Mouse (Mus musculus): ENCODE results near the gene AL607142.1. TPM values are rescaled to one million over a fixed set of nuclear protein-coding genes. Genes with fewer than 3 reads are reported as not detected.
A peak's percentile ranks its signal among the peaks of the same experiment; 100 is the strongest.

AL607142.1 gene
- polyA plus RNA-seq, 1 experiment from 2014 or later, result not detected

DNA sequence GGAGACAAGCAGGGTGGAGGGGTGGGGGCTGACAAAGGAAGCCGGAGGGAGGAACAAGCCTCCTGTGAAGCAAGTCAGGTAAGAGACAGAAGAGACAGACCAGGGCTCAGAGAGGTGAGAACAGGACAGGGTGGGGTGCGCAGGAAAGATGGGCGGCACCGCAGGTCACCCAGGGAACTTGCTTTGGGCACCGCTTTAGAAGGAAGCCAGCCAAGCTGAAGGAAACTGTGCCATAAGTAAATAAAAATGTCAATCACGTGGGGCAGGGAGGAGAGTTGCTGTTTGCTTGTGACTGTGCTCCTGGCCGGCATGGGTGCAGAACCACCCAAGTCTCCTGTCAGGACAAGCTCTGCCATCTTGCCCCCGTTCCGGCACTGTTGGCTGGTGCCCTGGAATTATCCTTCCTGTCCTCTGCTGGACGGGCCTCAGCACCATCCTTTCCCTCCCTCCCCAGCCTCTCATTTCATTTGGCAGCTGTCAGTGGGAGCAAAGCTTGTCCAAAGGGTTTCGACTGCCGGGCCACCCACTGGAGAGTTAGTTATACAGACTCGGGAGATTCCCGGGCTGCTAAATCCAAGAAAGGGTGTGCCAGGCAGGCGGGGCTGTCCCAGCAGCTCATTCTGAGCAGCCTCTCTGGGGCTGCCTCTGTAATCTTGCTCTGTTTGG lies 7.2 kb downstream of the AL607142.1 start:
- peak; percentile 73; the same call in 1 of the 2 replicates for ATAC-seq (ENCODE audit: insufficient read depth, low FRiP score)
- H3K9me3 ChIP-seq (replicated peaks; ENCODE audit: control insufficient read depth, low read length), result no peaks in the 10 kb centered on the region
- peak overlapping the region; percentile 61 for H3K27ac ChIP-seq (ENCODE audit: low read length)
- H3K27me3 ChIP-seq (ENCODE audit: control insufficient read depth, insufficient read depth, low read length), result no peaks in the 10 kb centered on the region; the same call in 1 of the 2 replicates
- H3K36me3 ChIP-seq (ENCODE audit: control insufficient read depth, insufficient read depth, low read length), result no peaks in the 10 kb centered on the region
- H3K4me2 ChIP-seq (ENCODE audit: low read depth, low read length), result peak overlapping the region; percentile 7
- WGBS, result 41% methylated on average over 15 of the region's 15 CpGs
- peaks cover 15% of the 10 kb centered on the region; the same call in 1 of the 2 replicates for H3K4me1 ChIP-seq (ENCODE audit: control insufficient read depth, insufficient read depth, low read length)
- no peak overlapping the region for H3K9ac ChIP-seq (ENCODE audit: low read length)
- no peak overlapping the region for H3K4me3 ChIP-seq (replicated peaks; ENCODE audit: low read length)

DNA sequence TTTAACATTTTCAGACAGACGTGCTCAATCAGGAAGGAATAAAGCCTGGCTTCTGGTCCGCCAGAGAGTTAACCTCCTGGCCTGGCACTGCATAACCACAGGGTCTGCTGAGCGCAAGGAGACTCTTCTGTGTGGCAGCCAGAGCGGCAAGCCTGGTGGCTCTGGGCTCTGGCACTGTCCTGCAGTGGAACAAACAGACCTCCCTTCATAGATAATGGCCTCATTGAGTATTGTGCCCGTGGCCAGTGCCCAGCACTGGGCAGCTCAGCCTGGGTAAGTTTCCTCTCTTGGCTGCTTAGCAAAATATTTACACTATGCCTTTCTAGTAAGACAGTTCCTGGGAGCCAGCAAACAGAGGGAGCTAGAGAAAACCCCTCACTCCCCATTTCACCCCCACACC lies 9.3 kb downstream of the AL607142.1 start:
- H3K4me3 ChIP-seq (replicated peaks; ENCODE audit: low read length), result no peak overlapping the region
- no peaks in the 10 kb centered on the region for H3K9me3 ChIP-seq (replicated peaks; ENCODE audit: control insufficient read depth, low read length)
- H3K36me3 ChIP-seq (ENCODE audit: control insufficient read depth, insufficient read depth, low read length), result no peaks in the 10 kb centered on the region
- H3K4me1 ChIP-seq (ENCODE audit: control insufficient read depth, insufficient read depth, low read length), result peaks cover 11% of the 10 kb centered on the region; the same call in 1 of the 2 replicates
- H3K27me3 ChIP-seq (ENCODE audit: control insufficient read depth, insufficient read depth, low read length), result no peaks in the 10 kb centered on the region; the same call in 1 of the 2 replicates
- H3K9ac ChIP-seq (ENCODE audit: low read length), result no peak overlapping the region
- no peak overlapping the region for H3K27ac ChIP-seq (ENCODE audit: low read length)
- 62% methylated on average over 5 of the region's 5 CpGs for WGBS
- H3K4me2 ChIP-seq (ENCODE audit: low read depth, low read length), result no peak overlapping the region
- ATAC-seq (ENCODE audit: insufficient read depth, low FRiP score), result no peak

DNA sequence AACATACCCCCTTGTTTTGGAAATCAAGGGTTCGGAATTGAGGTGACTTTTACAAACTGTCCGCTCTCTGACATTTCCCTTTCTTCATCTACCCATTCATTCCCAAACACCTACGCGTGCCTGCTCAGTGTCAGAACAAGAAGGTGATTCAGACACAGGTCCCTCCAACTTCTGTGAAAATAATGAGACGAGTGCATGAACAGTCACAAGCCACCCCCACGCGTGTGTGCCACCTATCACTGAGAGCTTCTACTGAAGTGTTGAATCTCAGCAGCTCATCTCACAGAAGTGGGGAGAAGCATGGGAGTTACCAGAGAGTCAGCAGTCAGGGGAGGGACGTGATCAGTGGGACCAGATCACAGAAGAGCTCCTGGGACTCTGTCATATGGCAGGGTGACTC lies 12.5 kb downstream of the AL607142.1 start:
- 83% methylated on average over 8 of the region's 8 CpGs for WGBS
- Histone ChIP-seq H3K27me3 (ENCODE audit: control insufficient read depth, insufficient read depth, low read length) (no peaks in the 10 kb centered on the region), H3K4me3 (replicated peaks; ENCODE audit: low read length) (no peak overlapping the region), H3K9me3 (replicated peaks; ENCODE audit: control insufficient read depth, low read length) (no peaks in the 10 kb centered on the region), H3K27ac (ENCODE audit: low read length) (no peak overlapping the region), H3K4me2 (ENCODE audit: low read depth, low read length) (no peak overlapping the region), H3K36me3 (ENCODE audit: control insufficient read depth, insufficient read depth, low read length) (no peaks in the 10 kb centered on the region), H3K4me1 (ENCODE audit: control insufficient read depth, insufficient read depth, low read length) (peaks cover 11% of the 10 kb centered on the region; the same call in 1 of the 2 replicates), H3K9ac (ENCODE audit: low read length) (no peak overlapping the region)
- no peak for ATAC-seq (ENCODE audit: insufficient read depth, low FRiP score)

DNA sequence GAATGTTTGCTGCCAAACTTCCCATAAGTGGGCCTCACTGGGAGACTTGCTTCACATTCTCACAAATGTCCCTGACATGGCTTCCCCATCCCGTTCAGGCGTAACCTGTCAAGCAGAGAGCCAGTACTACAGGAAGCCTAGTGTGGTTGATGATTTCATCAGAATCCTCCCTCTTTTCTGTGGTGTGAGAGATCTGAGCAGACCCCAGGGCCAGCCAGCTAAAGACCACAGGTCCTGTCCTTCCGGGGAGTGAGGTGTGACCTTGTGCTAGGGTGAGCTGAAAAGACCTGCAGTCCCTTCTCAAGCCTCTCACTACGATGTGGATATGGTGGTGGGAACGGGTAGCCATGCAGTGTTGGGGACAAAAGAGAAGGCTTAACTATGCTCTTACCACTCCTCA lies 17.7 kb downstream of the AL607142.1 start:
- 85% methylated on average over 5 of the region's 5 CpGs for WGBS
- H3K4me2 ChIP-seq (ENCODE audit: low read depth, low read length), result no peak overlapping the region
- ATAC-seq (ENCODE audit: insufficient read depth, low FRiP score), result no peak

DNA sequence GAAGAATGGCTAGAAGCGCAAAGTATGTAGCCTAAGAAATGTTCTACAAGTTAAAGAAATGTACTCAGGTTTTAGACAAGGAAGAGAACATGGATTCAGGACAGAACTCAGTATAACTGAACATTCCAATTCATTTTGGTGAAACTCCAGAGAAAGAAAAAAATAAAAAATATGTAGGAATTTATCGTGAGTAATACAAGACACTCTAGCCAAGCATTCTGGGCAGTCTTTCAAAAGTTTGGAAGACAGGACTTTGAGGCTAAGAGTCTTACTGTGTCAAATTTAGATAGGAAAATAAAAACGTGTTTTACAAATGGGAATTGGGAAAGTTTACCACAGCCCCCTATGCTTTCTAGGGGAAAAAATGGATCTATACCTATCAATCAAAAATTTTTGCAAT lies 18.9 kb downstream of the AL607142.1 start:
- Histone ChIP-seq H3K36me3 (ENCODE audit: control insufficient read depth, insufficient read depth, low read length) (no peaks in the 10 kb centered on the region), H3K27me3 (ENCODE audit: control insufficient read depth, insufficient read depth, low read length) (no peaks in the 10 kb centered on the region), H3K27ac (ENCODE audit: low read length) (no peak overlapping the region), H3K9me3 (replicated peaks; ENCODE audit: control insufficient read depth, low read length) (no peaks in the 10 kb centered on the region), H3K9ac (ENCODE audit: low read length) (no peak overlapping the region), H3K4me2 (ENCODE audit: low read depth, low read length) (no peak overlapping the region), H3K4me1 (ENCODE audit: control insufficient read depth, insufficient read depth, low read length) (no peaks in the 10 kb centered on the region), H3K4me3 (replicated peaks; ENCODE audit: low read length) (no peak overlapping the region)
- WGBS, result 67% methylated on average over 3 of the region's 3 CpGs
- ATAC-seq (ENCODE audit: insufficient read depth, low FRiP score), result no peak

More for the DNA sequence above, 17.7 kb downstream of the AL607142.1 start:
- Histone ChIP-seq H3K4me1 (ENCODE audit: control insufficient read depth, insufficient read depth, low read length) (no peaks in the 10 kb centered on the region), H3K9me3 (replicated peaks; ENCODE audit: control insufficient read depth, low read length) (no peaks in the 10 kb centered on the region), H3K27me3 (ENCODE audit: control insufficient read depth, insufficient read depth, low read length) (no peaks in the 10 kb centered on the region), H3K4me3 (replicated peaks; ENCODE audit: low read length) (no peak overlapping the region), H3K36me3 (ENCODE audit: control insufficient read depth, insufficient read depth, low read length) (no peaks in the 10 kb centered on the region), H3K27ac (ENCODE audit: low read length) (no peak overlapping the region), H3K9ac (ENCODE audit: low read length) (no peak overlapping the region)

DNA sequence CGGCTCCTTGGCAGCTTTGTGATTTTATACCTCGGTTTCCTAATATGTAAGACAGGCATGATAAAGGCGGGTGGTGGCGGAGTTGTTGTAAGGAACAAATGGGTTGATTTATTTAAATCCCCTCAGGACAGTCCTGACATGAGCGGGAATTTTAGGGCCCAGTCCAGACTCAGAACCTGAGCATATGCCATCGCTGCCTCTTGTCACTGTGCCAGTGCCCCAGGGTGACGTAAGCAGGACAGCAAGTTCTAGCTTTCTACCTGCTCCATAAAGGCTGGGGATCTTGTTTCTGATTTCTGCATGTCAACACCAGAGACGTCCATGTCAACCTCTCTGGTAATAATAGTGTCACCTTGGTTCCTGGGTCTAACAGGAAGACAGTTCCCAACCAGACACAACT lies 24.7 kb downstream of the AL607142.1 start:
- H3K27ac ChIP-seq (ENCODE audit: low read length), result no peak overlapping the region
- H3K9me3 ChIP-seq (replicated peaks; ENCODE audit: control insufficient read depth, low read length), result no peaks in the 10 kb centered on the region
- 85% methylated on average over 8 of the region's 8 CpGs for WGBS
- no peak overlapping the region for H3K4me2 ChIP-seq (ENCODE audit: low read depth, low read length)
- H3K27me3 ChIP-seq (ENCODE audit: control insufficient read depth, insufficient read depth, low read length), result no peaks in the 10 kb centered on the region
- no peak overlapping the region for H3K4me3 ChIP-seq (replicated peaks; ENCODE audit: low read length)
- ATAC-seq (ENCODE audit: insufficient read depth, low FRiP score), result no peak
- H3K9ac ChIP-seq (ENCODE audit: low read length), result no peak overlapping the region
- no peaks in the 10 kb centered on the region for H3K4me1 ChIP-seq (ENCODE audit: control insufficient read depth, insufficient read depth, low read length)
- no peaks in the 10 kb centered on the region for H3K36me3 ChIP-seq (ENCODE audit: control insufficient read depth, insufficient read depth, low read length)

GRCm38 (mm10) chr4:120091997-120092783 lies 27.4 kb downstream of the AL607142.1 start:
- H3K27me3 ChIP-seq (ENCODE audit: control insufficient read depth, insufficient read depth, low read length), result no peaks in the 10 kb centered on the region
- no peak overlapping the region for H3K27ac ChIP-seq (ENCODE audit: low read length)
- H3K36me3 ChIP-seq (ENCODE audit: control insufficient read depth, insufficient read depth, low read length), result no peaks in the 10 kb centered on the region
- no peak for ATAC-seq (ENCODE audit: insufficient read depth, low FRiP score)
- no peak overlapping the region for H3K4me3 ChIP-seq (replicated peaks; ENCODE audit: low read length)
- no peak overlapping the region for H3K9ac ChIP-seq (ENCODE audit: low read length)
- no peaks in the 10 kb centered on the region for H3K9me3 ChIP-seq (replicated peaks; ENCODE audit: control insufficient read depth, low read length)
- no peak overlapping the region for H3K4me2 ChIP-seq (ENCODE audit: low read depth, low read length)
- WGBS, result 83% methylated on average over 1 of the region's 1 CpGs
- H3K4me1 ChIP-seq (ENCODE audit: control insufficient read depth, insufficient read depth, low read length), result no peaks in the 10 kb centered on the region

GRCm38 (mm10) chr4:120096935-120097334 lies 32.1 kb downstream of the AL607142.1 start:
- Histone ChIP-seq H3K9me3 (replicated peaks; ENCODE audit: control insufficient read depth, low read length) (peaks cover 6% of the 10 kb centered on the region; the same call in 1 of the 2 replicates), H3K4me2 (ENCODE audit: low read depth, low read length) (no peak overlapping the region), H3K36me3 (ENCODE audit: control insufficient read depth, insufficient read depth, low read length) (no peaks in the 10 kb centered on the region), H3K27me3 (ENCODE audit: control insufficient read depth, insufficient read depth, low read length) (no peaks in the 10 kb centered on the region), H3K4me1 (ENCODE audit: control insufficient read depth, insufficient read depth, low read length) (no peaks in the 10 kb centered on the region), H3K27ac (ENCODE audit: low read length) (no peak overlapping the region), H3K9ac (ENCODE audit: low read length) (no peak overlapping the region), H3K4me3 (replicated peaks; ENCODE audit: low read length) (no peak overlapping the region)
- 90% methylated on average over 19 of the region's 19 CpGs for WGBS
- no peak for ATAC-seq (ENCODE audit: insufficient read depth, low FRiP score)

DNA sequence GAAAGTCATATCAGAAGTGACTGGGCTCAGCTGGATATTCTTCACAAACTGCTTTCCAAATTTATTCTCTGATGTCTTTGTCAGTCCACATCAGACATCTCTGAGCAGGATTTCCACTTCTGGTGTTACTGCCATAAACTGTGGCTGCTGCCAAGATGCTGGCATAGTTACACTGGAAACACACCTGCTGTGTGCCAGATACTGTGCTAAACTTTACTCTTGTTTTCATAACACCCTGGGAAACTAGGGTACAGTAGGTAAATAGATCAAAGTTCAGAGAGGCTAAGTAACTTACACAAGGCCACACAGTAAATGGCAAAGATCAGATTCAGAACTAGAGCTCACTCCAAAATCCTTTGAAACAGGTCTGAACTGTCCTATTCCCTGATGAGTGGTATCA lies 36.4 kb downstream of the AL607142.1 start:
- Histone ChIP-seq H3K4me1 (ENCODE audit: control insufficient read depth, insufficient read depth, low read length) (no peaks in the 10 kb centered on the region), H3K9me3 (replicated peaks; ENCODE audit: control insufficient read depth, low read length) (peaks cover 6% of the 10 kb centered on the region; the same call in 1 of the 2 replicates), H3K4me3 (replicated peaks; ENCODE audit: low read length) (no peak overlapping the region), H3K36me3 (ENCODE audit: control insufficient read depth, insufficient read depth, low read length) (no peaks in the 10 kb centered on the region), H3K4me2 (ENCODE audit: low read depth, low read length) (no peak overlapping the region), H3K27ac (ENCODE audit: low read length) (no peak overlapping the region), H3K9ac (ENCODE audit: low read length) (no peak overlapping the region), H3K27me3 (ENCODE audit: control insufficient read depth, insufficient read depth, low read length) (no peaks in the 10 kb centered on the region)
- ATAC-seq (ENCODE audit: insufficient read depth, low FRiP score), result no peak

Data from stomach, embryonic 16.5 days (tissue).